Mouse (Mus musculus) mouse trophoblast stem cell (cell line): ENCODE measurements around the gene Commd4.
"Not testable (repeated sequence)": the region's sequence is repeated elsewhere in the genome, so short reads cannot be mapped to it uniquely, and the experiment has no call there.

Source experiments
- in situ Hi-C, 2 experiments: fragments of 300-500 bp; cut with MseI, MboI; formaldehyde crosslinking; loops; 2 replicates in 1 of 2; 3 replicates in 1 of 2; pipeline ENCODE4 v1.15.1; 2025

Gene Commd4

DNA sequence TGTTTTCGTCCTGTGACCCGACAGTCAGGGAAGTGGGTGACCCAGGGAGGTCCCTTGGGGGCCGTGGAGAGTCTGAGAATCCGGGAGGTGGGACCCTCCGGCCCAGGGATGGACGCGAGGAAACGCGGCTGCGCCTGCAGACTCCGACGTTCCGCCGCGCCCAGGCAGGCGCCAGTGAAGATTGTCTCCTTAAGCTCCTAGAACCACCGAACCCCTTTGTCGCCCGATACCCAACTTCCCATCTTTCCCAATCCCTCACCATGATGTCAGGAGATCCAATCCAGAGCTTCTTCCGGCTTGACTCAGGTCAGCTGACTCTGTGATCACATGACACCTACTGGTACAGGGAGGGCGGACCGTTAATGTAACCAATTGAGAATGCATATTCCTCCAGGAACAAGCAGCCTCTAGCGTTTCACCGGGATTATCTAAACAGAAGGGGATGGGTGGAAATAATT is at the start of gene Commd4:
Gene Commd4 (minus strand): TSS at position 319 of the 458 bp plus-strand sequence.
- in situ Hi-C loops, result no loop called here

DNA sequence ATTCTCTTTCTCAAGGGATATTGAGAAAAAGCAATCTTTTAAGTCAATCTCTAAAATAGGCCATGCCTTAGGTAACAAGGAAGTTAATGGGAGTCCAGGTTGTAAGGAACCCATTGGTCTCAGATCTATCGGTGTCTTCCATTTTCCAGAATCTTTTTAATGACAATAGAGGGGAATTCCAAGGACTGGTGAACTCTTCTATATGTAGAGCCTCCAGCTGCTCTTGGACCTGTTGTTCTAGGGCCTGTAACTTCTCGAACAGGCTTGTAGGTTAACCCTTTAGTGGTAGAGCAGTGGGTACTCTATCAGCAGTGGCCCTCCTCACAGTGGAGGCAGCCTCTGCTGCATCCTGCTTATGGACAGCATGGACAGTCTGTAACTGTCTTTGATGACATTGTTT is 48.8 kb upstream of the Commd4 start:
- in situ Hi-C loops, result no loop called here

DNA sequence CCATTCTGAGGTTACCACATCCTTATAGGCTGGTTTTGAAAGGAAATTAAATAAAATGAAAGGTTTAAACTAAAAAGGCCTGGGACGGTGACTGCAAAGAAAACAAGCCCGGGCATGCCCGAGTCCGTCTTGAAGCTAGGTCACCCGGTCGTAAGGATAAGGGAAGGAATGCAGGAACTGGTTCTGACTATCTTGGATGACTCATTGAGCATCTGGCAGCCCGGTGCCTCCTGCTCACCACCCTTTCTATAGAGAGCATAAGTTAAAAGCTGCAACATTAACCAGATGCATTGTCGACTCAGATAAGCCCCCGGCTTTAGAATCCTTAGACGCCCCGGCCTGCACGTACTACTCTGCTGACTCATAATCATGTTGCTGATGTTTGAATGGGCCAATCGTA is 45.4 kb upstream of the Commd4 start:
- in situ Hi-C loops, result not testable (repeated sequence)

DNA sequence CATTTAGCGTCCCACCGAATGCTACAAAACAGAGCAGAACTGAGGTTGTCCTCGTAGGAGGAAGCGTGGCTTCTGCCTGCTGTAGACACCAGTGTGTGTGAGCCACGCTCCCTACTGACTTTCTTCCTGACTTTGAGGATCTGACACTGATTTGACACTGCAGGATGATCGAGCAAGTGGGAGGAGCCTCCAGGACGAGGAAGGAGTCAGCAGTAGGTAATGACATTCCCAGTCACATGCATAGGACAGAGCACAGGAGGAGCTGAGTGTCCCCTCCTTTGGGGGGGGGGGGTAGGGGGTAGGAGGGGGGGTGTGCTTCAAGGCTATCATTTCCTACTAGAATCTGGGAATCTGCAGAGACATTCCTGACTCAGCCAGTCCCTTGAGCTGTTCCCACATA is 44.9 kb upstream of the Commd4 start:
- in situ Hi-C loops, result no loop called here

DNA sequence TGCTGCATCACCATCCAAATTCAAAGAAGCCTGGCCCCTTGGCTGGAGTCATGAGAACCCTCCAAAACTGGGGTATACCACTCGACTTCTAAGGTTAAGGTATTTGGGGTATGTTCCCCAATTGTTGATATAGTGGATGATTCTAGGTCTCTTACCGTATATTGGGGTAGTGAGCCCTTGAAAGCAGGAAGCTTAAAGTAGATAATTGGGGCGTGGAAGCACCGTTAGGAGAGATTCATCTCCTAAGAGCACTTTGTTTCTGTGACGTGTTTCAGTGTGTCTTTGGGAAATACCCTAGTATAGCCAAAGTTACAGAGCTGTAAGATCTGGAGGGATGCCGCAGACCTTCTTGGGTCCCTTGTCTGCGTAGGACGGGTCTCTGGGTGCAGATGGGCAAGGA is 39.3 kb upstream of the Commd4 start:
- in situ Hi-C loops, result no loop called here

DNA sequence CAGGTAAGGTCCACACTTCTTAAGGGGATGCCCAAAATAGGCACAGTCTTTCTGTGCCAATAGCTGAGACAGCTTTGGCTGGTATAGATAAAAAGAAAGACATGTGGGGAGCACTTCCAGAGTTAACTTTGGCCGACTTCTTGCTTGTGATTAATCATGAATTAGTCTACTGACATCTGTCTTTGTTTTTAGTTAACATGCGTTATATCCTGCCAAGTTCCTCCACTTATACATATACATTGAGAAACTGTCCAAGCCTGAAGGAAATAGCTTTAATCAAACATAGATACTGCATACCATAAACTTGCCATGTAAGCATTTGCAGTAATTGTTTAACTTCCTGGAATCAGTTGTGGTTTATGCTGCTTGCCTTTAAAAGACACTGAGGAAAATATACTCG is 38.6 kb upstream of the Commd4 start:
- in situ Hi-C loops, result no loop called here

DNA sequence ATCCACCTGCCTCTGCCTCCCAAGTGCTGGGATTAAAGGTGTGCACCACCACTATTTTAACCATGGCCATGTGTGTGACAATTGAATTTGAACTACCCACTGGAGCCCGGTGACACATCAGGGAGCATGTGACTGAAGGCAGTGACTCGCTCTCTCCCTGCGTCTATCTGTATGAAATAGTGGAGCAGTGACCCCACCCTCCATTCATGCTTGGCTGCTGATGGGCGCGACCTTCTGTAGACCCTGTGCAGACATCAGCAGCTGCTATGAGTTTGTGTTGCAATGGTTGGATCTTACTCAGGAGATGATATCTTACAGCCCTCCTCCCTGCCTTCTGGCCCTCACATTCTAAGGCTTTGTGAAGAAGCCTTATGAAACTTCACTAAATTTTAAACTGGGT is 10.3 kb upstream of the Commd4 start:
- in situ Hi-C loops, result no loop called here

DNA sequence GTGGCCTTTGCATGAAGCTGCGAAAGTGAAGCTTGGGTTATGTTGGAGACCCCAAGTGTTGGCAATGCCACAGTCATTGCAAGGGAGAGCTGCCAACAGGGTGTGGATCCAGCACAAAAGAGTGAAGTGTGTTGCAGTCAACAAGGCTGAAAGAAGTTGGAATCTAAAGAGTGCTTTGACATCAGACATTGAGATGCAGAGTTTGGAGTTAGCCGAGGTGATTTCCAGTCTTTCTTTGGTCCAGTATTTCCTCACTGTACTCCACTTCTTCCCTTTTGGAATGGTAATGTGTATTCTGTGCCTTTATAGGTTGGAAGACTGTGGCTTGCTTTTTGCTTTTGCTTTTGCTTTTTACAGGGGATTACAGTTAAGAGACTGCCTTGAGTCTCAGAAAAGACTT is 8.0 kb upstream of the Commd4 start:
- in situ Hi-C loops, result no loop called here

DNA sequence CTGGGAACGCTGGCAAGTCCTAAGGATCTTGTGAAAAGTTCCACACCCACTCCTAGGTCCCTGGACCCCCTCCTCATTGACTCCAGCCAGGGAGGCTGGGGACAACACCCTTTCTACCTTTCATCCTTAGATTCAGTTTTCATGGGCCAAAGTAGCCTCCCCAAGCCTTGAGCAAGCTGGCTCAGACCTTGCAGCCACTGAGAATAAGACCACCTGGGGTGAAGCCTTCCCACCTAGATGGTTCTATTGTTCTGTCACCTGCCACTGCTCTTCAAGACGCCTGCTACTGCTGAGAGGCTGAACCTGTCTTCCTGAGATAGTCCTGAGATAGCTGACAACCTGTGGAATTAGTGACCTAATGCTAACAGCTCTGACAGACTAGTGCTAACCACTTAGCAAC is 5.0 kb upstream of the Commd4 start:
- in situ Hi-C loops, result no loop called here

DNA sequence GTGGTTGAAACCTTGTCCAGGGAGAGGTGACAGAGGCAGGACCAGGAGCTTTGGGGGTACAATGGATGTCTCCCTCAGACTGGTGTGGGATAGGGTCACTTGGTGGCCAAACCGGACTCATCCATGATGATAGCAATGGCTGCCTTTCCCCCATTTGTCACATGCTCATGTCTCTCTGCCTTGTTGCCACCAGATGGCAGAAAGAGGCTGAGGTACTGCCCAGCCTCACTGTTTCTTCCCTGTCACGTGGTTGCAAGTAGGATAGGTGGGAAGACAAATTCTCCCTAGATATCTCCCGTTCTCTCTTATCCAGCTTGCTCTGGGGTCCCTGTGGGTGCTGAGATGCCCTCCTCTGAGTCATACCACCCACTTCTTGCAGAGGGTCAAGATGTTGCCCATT is 4.4 kb upstream of the Commd4 start:
- in situ Hi-C loops, result no loop called here

DNA sequence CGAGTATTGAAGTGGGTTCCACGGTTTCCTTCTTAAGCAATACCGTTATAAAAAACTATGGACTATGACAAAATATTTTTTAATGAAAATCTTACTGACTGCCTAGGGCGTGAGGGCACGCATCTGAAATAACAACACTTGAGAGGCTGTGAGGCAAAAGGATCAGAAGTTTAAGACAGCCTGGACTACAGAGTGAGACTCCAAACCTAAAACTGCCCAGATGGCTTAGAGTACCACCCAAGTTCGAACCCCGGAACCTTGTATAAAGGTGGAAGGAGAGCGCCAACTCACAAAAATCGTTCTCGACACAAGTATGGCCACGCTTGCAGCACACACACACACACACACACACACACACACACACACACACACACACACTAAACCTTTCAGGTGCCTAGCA is 375 bp upstream of the Commd4 start:
- in situ Hi-C loops, result no loop called here

DNA sequence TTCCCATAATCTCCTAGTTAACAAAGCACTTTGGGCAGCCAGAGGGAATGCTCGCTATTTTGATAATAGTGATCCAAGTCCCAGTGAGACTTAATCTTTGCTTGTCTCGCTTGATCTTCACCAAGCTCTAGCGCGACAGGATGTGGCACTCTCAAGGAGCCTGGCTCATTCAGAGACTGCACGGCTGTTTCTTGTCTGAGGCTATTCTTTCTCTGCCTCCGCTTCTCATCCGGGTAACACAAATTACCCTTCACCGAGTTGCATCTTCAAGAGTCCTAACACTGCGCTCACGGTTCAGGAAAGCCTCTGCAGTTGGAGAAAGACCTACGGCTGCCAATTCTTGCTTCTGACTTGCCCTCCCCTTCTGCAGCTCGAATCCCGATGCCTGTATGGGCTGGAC is 632 bp downstream of the Commd4 start:
- in situ Hi-C loops, result no loop called here

DNA sequence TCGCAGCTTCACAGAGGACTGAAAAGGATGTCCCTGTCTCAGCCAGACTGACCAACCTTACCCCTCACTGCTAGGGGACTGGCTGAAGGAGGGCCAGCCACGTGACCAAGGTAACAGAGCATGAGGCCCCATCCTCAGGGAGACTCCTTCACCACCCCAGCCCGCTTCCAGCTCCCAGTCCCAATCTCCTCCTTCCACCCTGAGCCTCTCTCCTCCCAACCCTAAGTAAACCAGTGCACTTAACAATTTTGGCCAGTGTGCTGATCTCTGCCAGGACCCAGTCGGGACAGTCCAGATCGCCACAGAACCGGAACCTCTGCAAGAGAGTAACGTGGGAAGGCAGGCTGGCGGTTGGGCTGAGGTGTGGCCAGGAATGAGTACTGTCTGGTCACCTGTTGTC is 1.3 kb downstream of the Commd4 start:
- in situ Hi-C loops, result no loop called here

DNA sequence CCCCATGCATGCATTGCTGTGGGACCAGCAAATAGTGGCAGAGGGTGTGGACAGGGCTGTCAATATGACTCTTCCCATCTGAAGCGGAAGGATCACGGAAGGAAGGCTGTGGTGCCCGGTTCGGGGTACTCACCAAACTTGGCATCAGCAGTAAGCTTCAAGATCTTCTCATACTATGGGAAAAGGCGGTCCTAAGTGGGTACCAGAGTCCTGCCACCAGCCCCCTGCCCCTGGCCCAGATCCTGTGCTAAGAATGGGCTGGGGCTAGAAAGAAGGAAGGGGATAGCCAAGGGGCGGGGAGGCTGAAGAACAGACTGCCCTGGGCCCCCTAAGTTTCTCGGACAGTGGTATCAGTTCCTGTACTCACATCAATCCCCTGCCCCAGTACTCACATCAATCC is 1.7 kb downstream of the Commd4 start:
- in situ Hi-C loops, result no loop called here

DNA sequence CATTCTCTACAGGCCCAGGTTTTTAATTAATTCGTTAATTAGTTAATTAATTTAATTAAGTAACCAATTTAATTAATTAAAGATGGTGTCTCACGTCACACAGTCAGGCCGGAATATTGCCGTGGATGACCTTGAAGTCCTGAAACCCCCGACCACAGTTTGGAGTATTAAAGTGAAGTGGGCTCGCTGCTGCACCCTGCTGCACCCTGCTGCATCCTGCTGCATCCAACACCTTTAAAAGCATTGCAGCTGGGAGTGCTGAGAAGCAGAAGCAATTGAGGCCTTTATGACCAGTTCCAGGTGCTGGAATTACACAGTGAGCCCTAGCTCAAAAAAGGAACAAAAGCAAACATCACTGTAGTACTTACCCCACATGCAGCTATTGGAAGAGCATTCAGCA is 5.8 kb downstream of the Commd4 start:
- in situ Hi-C loops, result no loop called here

DNA sequence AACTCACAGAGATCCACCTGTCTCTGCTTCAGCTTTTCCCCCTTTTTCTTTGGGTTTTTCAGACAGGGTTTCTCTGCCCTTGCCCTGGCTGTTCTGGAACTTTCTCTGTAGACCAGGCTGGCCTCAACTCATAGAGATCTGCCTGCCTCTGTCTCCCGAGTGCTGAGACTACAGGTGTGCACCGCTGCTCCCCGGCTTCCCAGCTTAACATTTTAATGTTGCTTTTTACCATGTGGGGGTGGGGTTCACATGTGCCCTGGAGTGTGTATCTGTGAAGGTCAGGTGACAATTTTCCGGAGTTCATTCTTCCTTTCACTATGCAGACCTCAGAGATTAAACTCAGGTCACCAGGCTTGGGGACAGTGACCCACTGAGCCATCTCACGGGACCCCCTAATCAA is 7.9 kb downstream of the Commd4 start:
- in situ Hi-C loops, result no loop called here

DNA sequence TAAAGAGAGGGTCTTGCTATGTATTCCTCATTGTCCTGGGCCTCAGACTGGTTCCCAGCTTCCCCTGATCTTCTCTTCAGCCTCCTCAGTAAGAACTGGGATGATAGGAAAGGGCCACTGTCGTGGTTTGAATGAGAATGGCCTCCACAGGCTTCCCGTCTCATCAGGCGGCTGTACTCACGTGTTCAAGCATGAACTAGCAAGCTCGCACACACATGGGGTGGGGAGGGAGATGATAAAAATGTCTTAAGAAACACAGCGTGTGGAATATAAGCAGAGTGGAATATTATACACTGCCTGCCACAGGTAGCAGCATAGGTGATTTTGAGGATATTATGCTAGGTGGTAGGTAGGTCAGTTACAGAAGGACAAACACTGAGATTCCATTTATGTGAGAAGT is 9.1 kb downstream of the Commd4 start:
- in situ Hi-C loops, result no loop called here

DNA sequence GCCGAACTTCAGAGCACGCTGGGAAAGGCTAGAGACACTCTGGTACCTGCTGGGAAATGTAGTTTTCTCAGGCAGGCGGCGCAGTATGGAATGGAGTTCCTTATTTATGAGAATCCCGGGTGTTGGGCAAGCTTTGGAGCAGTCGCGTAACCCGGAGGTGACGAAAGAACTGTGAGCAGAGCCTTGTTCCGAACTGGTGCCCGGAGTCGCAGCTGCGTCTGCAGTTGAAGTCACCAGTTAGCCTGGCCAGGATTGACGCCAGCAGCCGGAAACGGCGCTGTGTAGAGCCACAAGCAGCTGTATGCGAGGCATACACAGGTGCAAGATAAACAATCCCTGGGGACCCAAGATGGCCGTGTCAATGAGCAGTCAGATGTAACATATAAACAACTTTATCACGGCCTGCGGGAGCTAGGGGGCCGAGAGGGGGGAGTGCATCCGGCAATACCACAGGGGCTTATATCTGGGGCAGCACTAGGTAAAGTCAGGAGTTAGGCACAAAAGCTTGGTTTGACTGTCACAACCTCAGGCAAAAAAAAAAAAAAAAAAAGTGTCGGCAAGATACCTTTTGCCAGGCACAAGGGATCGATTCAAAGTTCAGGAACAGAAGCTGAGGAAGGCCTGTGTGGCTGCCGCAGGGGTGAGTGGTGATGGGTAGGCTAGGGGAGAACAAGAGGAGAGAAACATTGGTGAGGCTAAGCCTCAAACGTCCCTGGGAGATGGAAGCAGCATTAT is 9.8 kb downstream of the Commd4 start, which contains the start of gene Neil1:
Gene Neil1 (minus strand): TSS at position 162 of the 735 bp plus-strand sequence.
- in situ Hi-C loops, result no loop called here

DNA sequence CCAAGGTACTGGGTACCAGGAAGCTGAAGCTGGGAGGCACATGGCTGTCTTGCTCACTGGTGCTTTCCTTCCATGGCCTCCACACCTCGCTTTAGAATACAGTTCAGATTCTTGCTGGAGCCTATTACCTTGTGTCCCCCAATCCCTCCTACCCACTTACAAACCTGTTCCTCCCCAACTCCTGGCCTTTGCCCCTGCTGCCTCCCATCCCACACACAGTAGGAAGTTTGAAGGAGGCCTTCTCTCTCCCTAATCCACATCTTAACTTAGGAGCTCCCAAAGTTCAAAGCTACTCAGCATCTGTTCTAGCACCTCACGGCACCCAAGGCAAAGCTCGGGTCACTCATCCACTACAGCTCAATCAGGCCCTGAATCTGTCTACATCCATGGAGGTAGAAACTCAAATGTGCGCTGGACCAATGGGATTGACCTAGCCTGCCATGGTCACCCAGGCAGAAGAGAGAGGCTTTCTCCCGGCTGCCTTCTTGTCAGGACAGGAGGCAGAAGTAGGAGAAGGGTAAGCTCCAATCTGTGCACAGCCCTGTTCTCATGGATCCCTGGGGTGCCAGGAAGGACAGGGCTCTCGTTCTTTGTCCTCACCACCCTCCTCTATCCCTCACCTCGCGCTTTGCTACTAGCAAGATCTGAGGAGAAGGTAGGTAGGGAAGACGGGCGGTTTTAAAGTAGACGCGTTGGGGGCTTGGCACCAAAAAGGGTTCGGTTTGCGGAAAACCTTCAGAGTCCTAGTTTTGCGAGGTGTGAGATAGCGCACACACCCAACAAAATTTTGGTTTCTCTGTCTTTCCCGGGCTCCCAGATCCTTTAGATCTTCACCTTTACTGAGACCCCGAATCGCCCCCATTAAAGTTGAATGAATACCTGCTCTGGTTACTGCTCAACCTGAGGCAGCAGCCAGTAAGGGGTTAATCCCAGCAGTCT is 10.7 kb downstream of the Commd4 start:
- in situ Hi-C loops, result no loop called here

DNA sequence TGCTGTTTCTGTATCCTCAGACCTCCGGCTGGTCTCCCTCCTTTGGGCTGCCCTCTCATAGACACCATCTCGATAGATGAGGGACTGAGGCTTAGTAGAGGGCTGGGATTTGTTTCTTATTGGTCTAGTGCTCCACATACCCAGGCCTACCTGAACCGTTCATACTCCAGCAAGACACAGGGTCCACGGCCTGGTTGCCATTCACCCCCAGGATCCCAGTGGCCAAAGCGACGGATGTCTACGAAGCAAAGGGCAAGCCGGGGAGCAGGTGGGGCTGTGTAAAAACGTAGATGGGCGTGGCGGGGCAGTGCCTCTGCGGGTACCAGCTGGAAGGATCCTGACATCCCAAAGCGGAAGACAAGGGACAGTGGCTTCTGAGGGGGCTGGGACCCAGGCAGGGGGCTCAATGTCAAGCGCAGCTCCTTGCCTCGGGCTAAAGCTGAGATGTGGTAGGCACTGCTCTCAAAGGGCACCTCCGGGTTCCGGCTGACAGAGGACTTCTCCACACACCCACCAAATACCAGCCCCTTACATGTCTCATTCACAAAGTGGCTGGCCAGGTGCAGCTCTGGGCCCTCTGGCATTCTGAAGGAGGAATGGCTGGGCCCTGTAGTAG is 11.6 kb downstream of the Commd4 start:
- in situ Hi-C loops, result no loop called here

DNA sequence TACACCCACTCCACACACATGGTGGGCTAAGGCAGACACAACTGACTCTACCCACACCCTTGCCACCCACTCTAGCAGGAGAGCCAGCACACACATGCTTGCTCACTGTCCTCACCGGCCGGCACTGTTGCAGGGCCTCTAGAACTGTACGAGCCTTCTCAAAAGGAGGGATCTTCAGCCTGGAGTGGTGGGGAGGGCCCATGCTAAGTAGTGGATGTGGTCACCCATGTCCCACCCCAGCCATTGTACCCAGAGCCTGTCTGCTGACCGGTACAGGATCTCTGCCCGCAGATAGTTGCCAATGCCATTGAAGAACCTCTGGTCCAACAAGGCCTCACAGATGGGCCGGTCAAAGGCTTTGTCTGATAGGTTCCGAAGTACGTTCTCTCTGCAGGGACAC is 13.3 kb downstream of the Commd4 start:
- in situ Hi-C loops, result no loop called here

DNA sequence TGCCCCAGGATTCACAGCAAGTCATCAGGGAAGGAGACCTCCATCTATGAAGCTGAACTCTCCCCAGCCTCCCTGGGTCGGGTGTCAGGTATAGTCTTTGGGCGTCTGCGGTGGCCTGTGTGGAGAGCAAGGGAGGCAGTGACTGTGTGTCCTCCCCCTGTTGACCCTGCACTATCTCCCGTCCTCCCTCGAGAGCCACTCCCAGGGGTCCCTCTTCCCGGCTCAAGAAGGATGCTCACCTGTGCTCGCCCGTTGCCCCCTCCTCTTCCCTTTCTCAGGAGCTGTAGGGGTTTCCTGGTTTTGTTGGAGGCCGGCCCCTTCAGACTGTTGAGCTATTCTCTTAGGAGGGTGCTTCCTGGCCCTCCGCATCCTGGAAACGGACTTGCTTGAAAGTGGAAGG is 14.9 kb downstream of the Commd4 start:
- in situ Hi-C loops, result no loop called here
